Mouse (Mus musculus) stomach, postnatal 0 days (tissue): Measurements from ENCODE around the gene Fdps. TPM values are rescaled to one million over a fixed set of nuclear protein-coding genes. Genes with fewer than 3 reads are reported as not detected.

Experiments used
- ATAC-seq: fragments of 200-750 bp; cut with Nextera tagmentation; 2 replicates; pipeline ENCODE4 v1.8.0; 2017; ENCODE audit not compliant: low FRiP score, low TSS enrichment
- DNase-seq: peaks from one replicate; pipeline ENCODE4 v3.0.0-alpha.2; 2016; ENCODE audit warnings: low spot score
- H3K27ac ChIP-seq: fragments of 300-500 bp; sonication (generic); replicated peaks from 2 replicates; pipeline ENCODE4 v1.5.1; 2014; ENCODE audit warnings: mild to moderate bottlenecking, control low read depth
- H3K27me3 ChIP-seq: fragments of 300-500 bp; sonication (generic); 2 replicates; pipeline ENCODE4 v1.6.1; 2014; ENCODE audit warnings: low read length; ENCODE audit not compliant: control insufficient read depth, insufficient read depth
- H3K36me3 ChIP-seq: fragments of 300-500 bp; sonication (generic); 2 replicates; pipeline ENCODE4 v1.6.1; 2014; ENCODE audit warnings: low read length, mixed read lengths; ENCODE audit not compliant: control insufficient read depth, insufficient read depth
- H3K4me1 ChIP-seq: fragments of 300-500 bp; sonication (generic); replicated peaks from 2 replicates; pipeline ENCODE4 v1.6.1; 2014; ENCODE audit warnings: antibody characterized with exemption; ENCODE audit not compliant: control insufficient read depth, insufficient read depth
- H3K4me2 ChIP-seq: fragments of 300-500 bp; sonication (generic); replicated peaks from 2 replicates; pipeline ENCODE4 v1.6.1; 2014; ENCODE audit warnings: low read depth, mild to moderate bottlenecking, control low read depth, moderate library complexity
- H3K4me3 ChIP-seq: fragments of 300-500 bp; sonication (generic); 2 replicates; pipeline ENCODE4 v1.5.1; 2014; ENCODE audit warnings: low read depth, low read length, control low read depth
- H3K9ac ChIP-seq: fragments of 300-500 bp; sonication (generic); 2 replicates; pipeline ENCODE4 v1.6.1; 2014; ENCODE audit warnings: mild to moderate bottlenecking, low read length, control low read depth, mixed read lengths
- H3K9me3 ChIP-seq: fragments of 300-500 bp; sonication (generic); 2 replicates; pipeline ENCODE4 v1.6.1; 2016; ENCODE audit warnings: low read length; ENCODE audit not compliant: control insufficient read depth
- CTCF ChIP-seq: IDR thresholded peaks from 2 replicates; pipeline ENCODE4 v1.5.1; 2016; ENCODE audit warnings: antibody characterized with exemption, low read depth, mild to moderate bottlenecking, moderate library complexity
- EP300 ChIP-seq: optimal IDR thresholded peaks from 2 replicates; pipeline ENCODE3; 2016; ENCODE audit warnings: antibody characterized with exemption
- WGBS: fragments of 180-500 bp; shearing (Covaris S2); extraction: QIAGEN DNeasy Blood & Tissue Kit; methylation state at CpG from one replicate; pipeline ENCODE4 v1.1.7; 2014; 5-methylcytosine and 5-hydroxymethylcytosine counted together
- polyA plus RNA-seq: library from polyadenylated mRNA; unstranded; fragments of >200 nt; fragmentation: Nextera tagmentation; extraction: Ambion mirVana; gene quantifications from 2 replicates; pipeline ENCODE4 v1.2.1, GENCODE M21; 2015

The Fdps gene
- polyA plus RNA-seq: 372 and 379 TPM in 2 replicates

DNA sequence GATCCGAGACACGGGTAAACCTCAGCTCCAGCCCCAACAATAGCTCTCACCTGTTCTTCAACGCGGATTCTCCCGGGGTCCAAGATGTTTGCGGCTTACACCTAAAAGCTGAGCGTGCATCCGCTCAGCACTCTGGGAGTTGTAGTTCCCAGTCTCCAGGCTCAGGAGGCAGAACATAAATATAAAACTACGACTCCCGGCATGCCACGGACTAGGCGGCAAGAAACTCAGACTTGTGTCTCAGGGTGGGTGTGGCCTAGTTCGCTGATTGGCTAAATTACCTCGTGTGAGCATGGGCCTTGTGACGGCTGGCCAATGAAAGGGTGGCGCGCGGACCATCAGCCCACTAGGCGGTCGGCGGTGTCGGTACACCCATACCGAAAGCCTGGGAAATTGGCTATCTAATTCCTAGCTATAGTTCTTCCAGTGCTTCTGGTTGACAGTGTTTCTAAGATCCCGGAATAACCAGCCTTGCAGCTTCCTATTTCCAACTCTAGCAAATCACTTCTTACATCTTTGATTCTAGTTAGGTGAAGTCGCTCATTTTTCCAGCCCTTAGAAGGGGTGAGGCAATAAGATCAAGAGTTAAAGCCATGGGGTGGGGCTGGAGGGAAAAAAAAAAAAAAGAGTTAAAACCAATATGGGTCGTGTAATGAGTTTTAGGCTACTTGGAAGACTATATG is at the start of gene Fdps:
Gene Fdps (minus strand): TSS at position 148 of the 683 bp plus-strand sequence.
- peak; percentile 52 for TF ChIP-seq CTCF
- no peak for TF ChIP-seq EP300
- peaks cover 9% of the 10 kb centered on the region; the same call in 1 of the 2 replicates for H3K36me3 ChIP-seq
- peak within 1 kb of the TSS; percentile 60 for H3K4me3 ChIP-seq
- peak within 1 kb of the TSS; percentile 61 for H3K9ac ChIP-seq
- H3K4me1 ChIP-seq: peaks cover 2% of the 10 kb centered on the region; the same call in 1 of the 2 replicates
- H3K27ac ChIP-seq: peak within 1 kb of the TSS; percentile 69
- H3K27me3 ChIP-seq: no peaks in the 10 kb centered on the region
- peak; percentile 96 for DNase-seq
- peak; percentile 99 for ATAC-seq
- peak within 1 kb of the TSS; percentile 82 for H3K4me2 ChIP-seq
- no peaks in the 10 kb centered on the region for H3K9me3 ChIP-seq
- under 1% methylated on average over 26 of the region's 26 CpGs for WGBS

DNA sequence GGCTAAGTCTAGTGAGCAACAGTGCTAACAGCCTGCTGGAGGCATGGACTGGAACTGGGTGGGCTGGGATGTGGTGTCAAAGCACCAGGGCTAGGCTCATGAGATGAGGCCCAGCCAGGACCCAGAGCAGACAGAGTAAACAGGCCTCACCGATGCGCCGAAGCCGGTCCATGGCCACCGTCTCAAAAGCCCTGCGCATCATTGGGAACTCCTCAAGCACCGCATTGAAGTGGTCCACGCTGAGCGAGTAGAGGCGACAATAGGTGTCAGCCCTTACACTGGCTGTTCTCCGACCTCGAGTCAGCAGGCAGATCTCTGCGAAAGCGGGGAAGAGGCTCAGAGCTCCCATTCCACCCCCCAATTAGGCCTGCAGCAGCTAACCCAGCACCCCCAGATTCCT is 46.8 kb upstream of the Fdps start:
- DNase-seq (no peak), ATAC-seq (no peak)
- 80% methylated on average over 14 of the region's 14 CpGs for WGBS
- TF ChIP-seq CTCF (no peak), EP300 (no peak)
- Histone ChIP-seq H3K27ac (no peak overlapping the region), H3K4me1 (no peaks in the 10 kb centered on the region), H3K4me3 (no peak overlapping the region), H3K9me3 (no peaks in the 10 kb centered on the region), H3K36me3 (no peaks in the 10 kb centered on the region), H3K27me3 (no peaks in the 10 kb centered on the region), H3K9ac (no peak overlapping the region), H3K4me2 (no peak overlapping the region)

DNA sequence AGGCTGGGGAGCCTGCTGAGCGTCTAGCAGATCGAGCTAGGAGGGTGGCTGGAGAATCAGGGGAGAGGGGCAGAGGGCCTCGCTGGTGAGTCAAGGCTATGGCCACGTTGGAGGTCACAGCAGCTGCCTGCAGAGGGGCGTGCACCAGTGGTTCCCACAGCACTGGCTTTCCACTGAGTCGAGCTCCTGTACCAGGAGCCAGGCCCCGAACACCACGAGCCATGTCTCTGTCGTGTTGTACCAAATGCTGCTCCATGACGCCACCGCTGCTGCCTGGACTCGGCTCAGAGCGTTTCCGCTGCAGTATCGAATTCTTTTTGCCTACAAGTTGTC is 46.2 kb upstream of the Fdps start:
- Histone ChIP-seq H3K4me3 (peak overlapping the region; percentile 24; the same call in 1 of the 2 replicates), H3K9ac (peak overlapping the region; percentile 43; the same call in 1 of the 2 replicates), H3K9me3 (no peaks in the 10 kb centered on the region), H3K27me3 (no peaks in the 10 kb centered on the region), H3K4me1 (no peaks in the 10 kb centered on the region), H3K36me3 (no peaks in the 10 kb centered on the region), H3K27ac (no peak overlapping the region), H3K4me2 (peak overlapping the region; percentile 48)
- DNase-seq: no peak
- 8% methylated on average over 15 of the region's 15 CpGs for WGBS
- TF ChIP-seq CTCF: no peak
- TF ChIP-seq EP300: no peak
- ATAC-seq: peak; percentile 53

- Histone ChIP-seq H3K9ac (peak overlapping the region; percentile 43; the same call in 1 of the 2 replicates), H3K27me3 (no peaks in the 10 kb centered on the region), H3K4me2 (peak overlapping the region; percentile 48), H3K4me1 (no peaks in the 10 kb centered on the region), H3K9me3 (no peaks in the 10 kb centered on the region), H3K4me3 (peak overlapping the region; percentile 24; the same call in 1 of the 2 replicates), H3K36me3 (no peaks in the 10 kb centered on the region), H3K27ac (no peak overlapping the region)
- WGBS: 29% methylated on average over 23 of the region's 26 CpGs
- DNase-seq: peak; percentile 82
- peak; percentile 88 for ATAC-seq
- no peak for TF ChIP-seq EP300
- no peak for TF ChIP-seq CTCF
These were observed 45.6 kb upstream of the Fdps start for GRCm38 (mm10) chr3:89147101-89147978.

DNA sequence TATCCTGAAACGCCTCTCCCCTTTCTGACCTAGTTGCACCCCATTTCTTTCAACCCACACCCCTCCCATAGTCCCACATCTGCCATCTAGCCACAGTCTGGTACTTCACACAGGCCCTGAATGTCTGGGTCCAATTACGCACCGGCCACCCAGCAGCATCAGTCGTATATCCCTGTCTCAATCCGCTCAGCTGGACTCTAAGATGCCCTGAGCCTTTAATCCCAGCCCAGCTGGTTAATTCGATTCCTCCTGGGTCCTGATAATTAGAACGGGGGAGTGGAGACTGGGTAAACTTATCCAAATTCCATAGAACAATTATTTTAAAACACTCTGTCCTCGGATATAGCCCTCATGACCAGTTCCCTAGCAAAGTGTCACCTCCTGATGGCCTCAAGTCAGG is 43.8 kb upstream of the Fdps start:
- ATAC-seq (no peak), DNase-seq (no peak)
- Histone ChIP-seq H3K27ac (no peak overlapping the region), H3K4me2 (no peak overlapping the region), H3K27me3 (no peaks in the 10 kb centered on the region), H3K9me3 (no peaks in the 10 kb centered on the region), H3K4me3 (no peak overlapping the region), H3K36me3 (no peaks in the 10 kb centered on the region), H3K4me1 (no peaks in the 10 kb centered on the region), H3K9ac (no peak overlapping the region)
- 50% methylated on average over 8 of the region's 8 CpGs for WGBS
- TF ChIP-seq CTCF: no peak
- no peak for TF ChIP-seq EP300
